Mouse (Mus musculus): ENCODE results near the gene Gm20532. TPM values are rescaled to one million over a fixed set of nuclear protein-coding genes. Genes with fewer than 3 reads are reported as not detected.

The Gm20532 gene
- not detected for total RNA-seq (2023)

GRCm38 (mm10) chr2:26586294-26587043, at the start of gene Gm20532:
Gm20532 (plus strand) TSS chr2:26586639.

GRCm38 (mm10) chr2:26579714-26580113, 6.7 kb upstream of the Gm20532 start, which contains the start of gene Egfl7:
Egfl7 (plus strand) TSS chr2:26580014.

GRCm38 (mm10) chr2:26603720-26604671, 17.6 kb downstream of the Gm20532 start, which contains the start of gene Agpat2:
Agpat2 (minus strand) TSS chr2:26604417.

GRCm38 (mm10) chr2:26627921-26628739, 41.7 kb downstream of the Gm20532 start, which contains the start of gene Fam69b:
Fam69b (plus strand) TSS chr2:26628457.

GRCm38 (mm10) chr2:26671182-26671581, 84.7 kb downstream of the Gm20532 start, which contains the start of gene Lcn4:
Lcn4 (minus strand) TSS chr2:26671282.

Other genes starting within 250 kb of the Gm20532 start
- gene Dnlz, start 234.5 kb upstream of the Gm20532 start, total RNA-seq (2023), result 10.1 TPM
- gene Card9, start 225.7 kb upstream of the Gm20532 start, total RNA-seq (2023), result 9.0 TPM
- gene Snapc4, start 206.0 kb upstream of the Gm20532 start, total RNA-seq (2023), result 112 TPM
- 138 TPM for gene Entr1, start 197.3 kb upstream of the Gm20532 start, total RNA-seq (2023)
- gene Pmpca, start 197.3 kb upstream of the Gm20532 start, total RNA-seq (2023), result 80.1 TPM
- 32.6 TPM for gene Inpp5e, start 177.4 kb upstream of the Gm20532 start, total RNA-seq (2023)
- 82.1 TPM for gene Sec16a, start 141.4 kb upstream of the Gm20532 start, total RNA-seq (2023)
- 130 TPM for gene Notch1, start 70.0 kb upstream of the Gm20532 start, total RNA-seq (2023)
- gene Egfl7, start 6.6 kb upstream of the Gm20532 start, total RNA-seq (2023), result 5.3 TPM
- 12.1 TPM for gene Agpat2, start 17.8 kb downstream of the Gm20532 start, total RNA-seq (2023)
- gene Fam69b, start 41.8 kb downstream of the Gm20532 start, total RNA-seq (2023), result 1.7 TPM
- 3.5 TPM for gene Lcn4, start 84.6 kb downstream of the Gm20532 start, total RNA-seq (2023)

All from CD4-positive naive resting alpha-beta T cell, adult 57 days (primary cell).